Mouse (Mus musculus) megakaryocyte, embryonic 14.5 days (primary cell): ENCODE results near the gene Far1.

Experiments used
- FLI1 ChIP-seq: IDR thresholded peaks from 2 replicates; pipeline ENCODE4 v1.6.1; 2012; ENCODE audit warnings: low read length, inconsistent platforms, mixed read lengths
- GATA1 ChIP-seq: IDR thresholded peaks from 3 replicates; pipeline ENCODE4 v1.6.1; 2012; ENCODE audit warnings: mixed read lengths, low read length, inconsistent platforms, borderline replicate concordance

- TF ChIP-seq GATA1 (no peak), FLI1 (no peak)
Measured at GRCm38 (mm10) chr7:113505047-113505446, 8.6 kb upstream of the Far1 start.
